Mouse (Mus musculus) liver, embryonic 14.5 days (tissue): ENCODE measurements at regions not wholly inside any gene's neighbourhood (a gene's known extent, or its start where the extent isn't known, plus 50 kb on each side); places are given as distances from the start of the nearest gene placed in this dataset.
"Not testable (repeated sequence)": the region's sequence is repeated elsewhere in the genome, so short reads cannot be mapped to it uniquely, and the experiment has no call there.

Experiments used
- CTCF ChIP-seq: IDR thresholded peaks from 2 replicates; pipeline ENCODE4 v1.5.1; 2016; ENCODE audit warnings: antibody characterized with exemption, low read depth, control low read depth
- EP300 ChIP-seq: IDR thresholded peaks from 2 replicates; pipeline ENCODE4 v1.6.1; 2016; ENCODE audit warnings: antibody characterized with exemption, low read depth

GRCm38 (mm10) chr1:137214328-137214727 lies 254.1 kb upstream of the Nr5a2 start:
- not testable (repeated sequence) for TF ChIP-seq CTCF, EP300
